Mouse (Mus musculus): ENCODE measurements at regions not wholly inside any gene's neighbourhood (a gene's known extent, or its start where the extent isn't known, plus 50 kb on each side); places are given as distances from the start of the nearest gene placed in this dataset.

DNA sequence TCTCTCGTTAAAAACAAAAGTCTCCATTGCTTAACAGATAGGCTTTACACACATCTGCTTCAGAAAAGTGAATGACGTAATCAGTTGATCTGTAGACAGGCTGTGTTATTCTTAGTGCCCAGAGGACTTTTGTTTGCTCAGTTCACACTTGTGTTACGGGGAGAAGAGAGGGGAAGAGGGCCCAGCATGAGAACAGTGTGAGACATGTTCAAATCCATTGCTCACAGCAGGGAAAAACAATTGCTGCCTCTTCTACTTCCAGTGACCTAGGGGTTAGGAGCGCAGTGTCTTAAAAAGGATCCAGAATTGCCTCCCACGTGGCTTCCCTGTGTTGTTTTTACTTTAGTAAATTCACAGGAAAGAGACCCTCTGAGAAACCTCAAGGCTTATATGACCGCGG, 243.3 kb upstream of the BC052040 start:
- TF ChIP-seq CTCF (IDR thresholded peaks at IDR 0.05; ENCODE audit: borderline replicate concordance, extremely low read depth, insufficient read depth, insufficient read length), result no peak
- TF ChIP-seq POLR2A (IDR thresholded peaks at IDR 0.05; ENCODE audit: borderline replicate concordance, extremely low read depth, insufficient read depth, insufficient read length, poor library complexity, severe bottlenecking), result no peak
- peak; percentile 54 for DNase-seq (ENCODE audit: low read depth)

DNA sequence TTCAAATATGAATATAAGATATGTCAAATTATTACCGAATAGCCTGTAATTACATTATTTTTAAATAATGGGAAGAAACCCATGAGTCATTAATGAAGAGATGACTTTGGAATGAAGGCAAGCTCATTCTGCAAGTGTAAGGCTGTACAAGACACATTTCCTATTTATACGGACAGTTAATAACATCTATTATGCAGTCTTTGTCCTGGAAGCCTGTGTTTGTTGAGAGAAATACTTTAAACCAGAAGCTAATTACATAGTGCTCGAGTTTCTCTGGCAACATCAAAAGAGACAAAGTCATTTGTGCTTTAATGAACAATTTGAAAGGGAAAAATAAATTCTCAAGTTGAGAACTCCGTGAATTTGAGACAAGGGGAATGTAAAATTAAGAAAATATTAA, 242.5 kb upstream of the BC052040 start:
- no peak for TF ChIP-seq CTCF (IDR thresholded peaks at IDR 0.05; ENCODE audit: borderline replicate concordance, extremely low read depth, insufficient read depth, insufficient read length)
- TF ChIP-seq POLR2A (IDR thresholded peaks at IDR 0.05; ENCODE audit: borderline replicate concordance, extremely low read depth, insufficient read depth, insufficient read length, poor library complexity, severe bottlenecking), result no peak
- peak; percentile 65 for DNase-seq (ENCODE audit: low read depth)

DNA sequence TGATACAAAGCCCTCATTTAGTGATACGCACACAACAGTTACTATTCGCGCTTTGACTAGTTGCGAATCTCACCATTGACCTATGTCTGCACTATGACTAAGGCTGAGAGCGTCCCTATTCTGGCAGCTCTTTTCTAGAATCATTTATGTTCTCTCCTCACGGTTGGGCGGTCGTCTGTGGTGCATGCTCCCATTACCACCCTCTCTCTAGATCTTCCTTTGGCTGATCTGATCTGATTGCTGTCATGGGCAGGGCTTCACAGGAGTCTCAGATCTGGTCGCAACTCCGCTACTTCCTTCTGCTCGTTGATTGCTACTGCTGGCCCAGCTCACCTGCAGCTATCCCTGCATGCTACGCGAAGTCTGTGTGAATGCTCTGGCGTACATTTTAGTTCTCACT, 239.2 kb upstream of the BC052040 start:
- no peak for TF ChIP-seq POLR2A (IDR thresholded peaks at IDR 0.05; ENCODE audit: borderline replicate concordance, extremely low read depth, insufficient read depth, insufficient read length, poor library complexity, severe bottlenecking)
- DNase-seq (ENCODE audit: low read depth), result no peak

GRCm38 (mm10) chr2:115346551-115346950, 235.0 kb upstream of the BC052040 start:
- TF ChIP-seq CTCF (IDR thresholded peaks at IDR 0.05; ENCODE audit: borderline replicate concordance, extremely low read depth, insufficient read depth, insufficient read length), result no peak
- TF ChIP-seq POLR2A (IDR thresholded peaks at IDR 0.05; ENCODE audit: borderline replicate concordance, extremely low read depth, insufficient read depth, insufficient read length, poor library complexity, severe bottlenecking), result no peak
- DNase-seq (ENCODE audit: low read depth), result no peak

DNA sequence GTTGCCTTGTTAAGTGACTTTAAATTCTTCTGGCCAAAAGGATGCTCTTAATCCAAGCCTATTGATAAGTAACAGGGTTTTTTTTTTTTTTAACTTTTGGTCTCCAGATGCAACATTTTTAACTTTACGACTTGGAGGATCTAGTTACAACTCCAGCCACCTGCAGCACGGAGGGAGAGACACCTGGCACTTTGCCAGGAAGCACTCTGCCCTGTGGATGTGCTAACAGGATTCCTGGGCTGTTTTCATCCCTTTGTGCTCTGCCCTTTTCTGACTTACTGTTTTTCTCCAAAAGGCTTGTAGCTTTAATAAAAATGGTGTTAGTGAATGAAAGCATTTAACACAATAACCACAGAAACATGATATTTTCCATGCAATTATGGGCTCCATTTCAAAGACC, 233.3 kb upstream of the BC052040 start:
- TF ChIP-seq POLR2A (IDR thresholded peaks at IDR 0.05; ENCODE audit: borderline replicate concordance, extremely low read depth, insufficient read depth, insufficient read length, poor library complexity, severe bottlenecking) (no peak), CTCF (IDR thresholded peaks at IDR 0.05; ENCODE audit: borderline replicate concordance, extremely low read depth, insufficient read depth, insufficient read length) (no peak)
- peak; percentile 53 for DNase-seq (ENCODE audit: low read depth)

DNA sequence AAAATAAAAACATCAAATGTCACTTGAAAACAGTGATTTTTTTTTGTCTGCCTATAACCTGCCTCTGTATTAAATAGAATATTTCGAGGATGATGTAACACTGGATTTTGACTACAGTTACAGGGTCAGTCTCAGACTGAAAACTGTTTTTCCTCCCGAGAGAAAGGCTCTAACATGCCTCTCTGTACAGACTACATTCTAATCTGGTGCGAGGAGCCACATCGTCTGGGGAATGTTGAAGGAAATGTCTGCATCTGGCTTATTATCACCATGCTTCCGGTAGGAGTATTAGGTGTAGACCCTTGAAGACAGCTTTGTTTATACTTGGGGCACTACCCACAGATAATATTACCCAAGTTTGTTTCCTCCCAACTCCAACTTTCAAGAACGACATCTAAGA, 210.4 kb upstream of the BC052040 start:
- TF ChIP-seq CTCF (IDR thresholded peaks at IDR 0.05; ENCODE audit: borderline replicate concordance, extremely low read depth, insufficient read depth, insufficient read length) (no peak), POLR2A (IDR thresholded peaks at IDR 0.05; ENCODE audit: borderline replicate concordance, extremely low read depth, insufficient read depth, insufficient read length, poor library complexity, severe bottlenecking) (no peak)
- DNase-seq (ENCODE audit: low read depth), result no peak

DNA sequence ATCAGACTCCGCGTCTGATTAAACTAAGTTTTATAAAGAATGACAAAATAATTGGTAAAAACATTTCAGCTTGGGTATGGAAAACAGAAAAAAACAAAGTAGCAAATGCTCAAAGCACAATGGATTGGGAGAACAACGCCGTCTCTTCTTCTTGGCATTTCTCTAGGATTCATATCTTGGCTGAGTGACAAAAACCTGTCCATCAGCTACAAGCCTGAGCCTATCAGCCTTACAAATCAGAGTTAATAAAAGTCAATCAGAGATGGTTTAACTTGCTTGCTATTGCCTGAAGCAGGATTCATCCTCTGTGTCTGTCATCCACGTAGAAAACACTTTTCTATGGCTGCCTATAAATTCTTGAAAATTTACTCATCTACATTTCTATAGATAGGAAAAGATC, 206.2 kb upstream of the BC052040 start:
- peak; percentile 72 for DNase-seq (ENCODE audit: low read depth)
- no peak for TF ChIP-seq CTCF (IDR thresholded peaks at IDR 0.05; ENCODE audit: borderline replicate concordance, extremely low read depth, insufficient read depth, insufficient read length)
- no peak for TF ChIP-seq POLR2A (IDR thresholded peaks at IDR 0.05; ENCODE audit: borderline replicate concordance, extremely low read depth, insufficient read depth, insufficient read length, poor library complexity, severe bottlenecking)

- DNase-seq (ENCODE audit: low read depth), result peak; percentile 77
- TF ChIP-seq POLR2A (IDR thresholded peaks at IDR 0.05; ENCODE audit: borderline replicate concordance, extremely low read depth, insufficient read depth, insufficient read length, poor library complexity, severe bottlenecking) (no peak), CTCF (IDR thresholded peaks at IDR 0.05; ENCODE audit: borderline replicate concordance, extremely low read depth, insufficient read depth, insufficient read length) (no peak)
These were observed 196.9 kb upstream of the BC052040 start for GRCm38 (mm10) chr2:115384414-115385180.

GRCm38 (mm10) chr2:115385207-115386168, 196.0 kb upstream of the BC052040 start:
- TF ChIP-seq CTCF (IDR thresholded peaks at IDR 0.05; ENCODE audit: borderline replicate concordance, extremely low read depth, insufficient read depth, insufficient read length) (no peak), POLR2A (IDR thresholded peaks at IDR 0.05; ENCODE audit: borderline replicate concordance, extremely low read depth, insufficient read depth, insufficient read length, poor library complexity, severe bottlenecking) (no peak)

GRCm38 (mm10) chr2:115391575-115391974, 189.9 kb upstream of the BC052040 start:
- no peak for DNase-seq (ENCODE audit: low read depth)
- TF ChIP-seq CTCF (IDR thresholded peaks at IDR 0.05; ENCODE audit: borderline replicate concordance, extremely low read depth, insufficient read depth, insufficient read length) (no peak), POLR2A (IDR thresholded peaks at IDR 0.05; ENCODE audit: borderline replicate concordance, extremely low read depth, insufficient read depth, insufficient read length, poor library complexity, severe bottlenecking) (no peak)

More at GRCm38 (mm10) chr2:115385207-115386168, 196.0 kb upstream of the BC052040 start:
- DNase-seq (ENCODE audit: low read depth), result peak; percentile 44

- DNase-seq (ENCODE audit: low read depth), result no peak
- no peak for TF ChIP-seq CTCF (IDR thresholded peaks at IDR 0.05; ENCODE audit: borderline replicate concordance, extremely low read depth, insufficient read depth, insufficient read length)
- no peak for TF ChIP-seq POLR2A (IDR thresholded peaks at IDR 0.05; ENCODE audit: borderline replicate concordance, extremely low read depth, insufficient read depth, insufficient read length, poor library complexity, severe bottlenecking)
These were observed 189.3 kb upstream of the BC052040 start for GRCm38 (mm10) chr2:115392082-115392762.

All from brain, embryonic 14.5 days (tissue).